In genomic region chr16:23256638-23257037, GRCm38 (mm10) we compare ENCODE assay signal across 23 mouse cellular contexts. TPM values are rescaled to one million over a fixed set of nuclear protein-coding genes. Genes with fewer than 3 reads are reported as not detected.
A peak's percentile ranks its signal among the peaks of the same experiment; 100 is the strongest.
DNase-seq lines count a peak whose midpoint lies in the region; ATAC-seq lines count a peak whose summit lies in the region.
"Had no signal": no experiment of that assay in that cellular context is flagged by ENCODE, and none has a peak within 500 bp of the region (broad histone marks: within the 10 kb centered on the region; RNA-seq: fewer than 3 reads in every experiment).

No protein-coding gene starts in this region.

- peak overlapping the region; percentile 66 for H3K27ac ChIP-seq in forebrain, embryonic 10.5 days
- no peak overlapping the region for H3K27ac ChIP-seq in forebrain, embryonic 16.5 days (ENCODE audit: low read length)
- no peak overlapping the region for H3K27ac ChIP-seq in kidney, embryonic 15.5 days
- peak overlapping the region; percentile 51 for H3K27ac ChIP-seq in limb, embryonic 10.5 days
- H3K27ac ChIP-seq: hindbrain, embryonic 13.5 days; layer of hippocampus, adult 2 months; limb, embryonic 12.5 days; neural tube, embryonic 12.5 days had no signal

- DNase-seq in forebrain, embryonic 10.5 days (ENCODE audit: extremely low spot score, low spot score): no peak
- DNase-seq in kidney, postnatal 36 days: no peak
- peak; percentile 32 for DNase-seq in retina, postnatal 1 day
- DNase-seq in retina, embryonic 14.5 days (ENCODE audit: low spot score): no peak
- no peak for DNase-seq in limb, embryonic 10.5 days (ENCODE audit: low spot score)
- no peak for DNase-seq in spleen, adult 12 weeks (ENCODE audit: low spot score)
- DNase-seq: adrenal gland, postnatal 25 days; cerebellum, postnatal 10 days; gastrocnemius, postnatal 25 days; heart, postnatal 14 days; kidney, adult 11 months; kidney, postnatal 10 days; layer of hippocampus, postnatal 36 days; liver, postnatal 0 days had no signal

- H3K4me1 ChIP-seq in forebrain, embryonic 10.5 days: peaks cover 78% of the 10 kb centered on the region
- peaks cover 33% of the 10 kb centered on the region for H3K4me1 ChIP-seq in forebrain, embryonic 16.5 days (replicated peaks; ENCODE audit: control insufficient read depth, insufficient read depth, low read length)
- peaks cover 42% of the 10 kb centered on the region for H3K4me1 ChIP-seq in kidney, embryonic 15.5 days
- peaks cover 76% of the 10 kb centered on the region for H3K4me1 ChIP-seq in limb, embryonic 10.5 days

- no peaks in the 10 kb centered on the region for H3K9me3 ChIP-seq in forebrain, embryonic 10.5 days
- H3K9me3 ChIP-seq in forebrain, embryonic 16.5 days (ENCODE audit: control insufficient read depth, low read length): no peaks in the 10 kb centered on the region
- no peaks in the 10 kb centered on the region for H3K9me3 ChIP-seq in kidney, embryonic 15.5 days (replicated peaks)
- H3K9me3 ChIP-seq in limb, embryonic 10.5 days (replicated peaks): no peaks in the 10 kb centered on the region
- H3K9me3 ChIP-seq: heart, embryonic 12.5 days; hindbrain, embryonic 13.5 days; limb, embryonic 12.5 days; megakaryocyte, embryonic 14.5 days; neural tube, embryonic 12.5 days had no signal

- no peak for ATAC-seq in forebrain, embryonic 16.5 days
- peak; percentile 52; the same call in 1 of the 2 replicates for ATAC-seq in kidney, embryonic 15.5 days (replicated peaks; ENCODE audit: low FRiP score)
- ATAC-seq: liver, postnatal 0 days had no signal

- H3K36me3 ChIP-seq in forebrain, embryonic 10.5 days (replicated peaks): peaks cover 4% of the 10 kb centered on the region; the same call in 1 of the 2 replicates
- H3K36me3 ChIP-seq in forebrain, embryonic 16.5 days (ENCODE audit: control insufficient read depth, insufficient read depth): no peaks in the 10 kb centered on the region
- no peaks in the 10 kb centered on the region for H3K36me3 ChIP-seq in kidney, embryonic 15.5 days
- H3K36me3 ChIP-seq in limb, embryonic 10.5 days: peaks cover 11% of the 10 kb centered on the region; the same call in 1 of the 2 replicates
- H3K36me3 ChIP-seq: heart, embryonic 12.5 days had no signal

- no peak overlapping the region for H3K4me3 ChIP-seq in forebrain, embryonic 10.5 days
- H3K4me3 ChIP-seq in forebrain, embryonic 16.5 days (replicated peaks; ENCODE audit: low read length): no peak overlapping the region
- no peak overlapping the region for H3K4me3 ChIP-seq in kidney, embryonic 15.5 days (replicated peaks)
- H3K4me3 ChIP-seq in limb, embryonic 10.5 days: no peak overlapping the region
- H3K4me3 ChIP-seq: heart, embryonic 12.5 days; hindbrain, embryonic 13.5 days; layer of hippocampus, adult 2 months; limb, embryonic 12.5 days; megakaryocyte, embryonic 14.5 days; neural tube, embryonic 12.5 days had no signal

- 67% methylated on average over 7 of the region's 7 CpGs for WGBS in forebrain, embryonic 10.5 days
- WGBS in forebrain, embryonic 16.5 days: 63% methylated on average over 7 of the region's 7 CpGs
- 48% methylated on average over 7 of the region's 7 CpGs for WGBS in kidney, embryonic 15.5 days
- WGBS in limb, embryonic 10.5 days: 58% methylated on average over 7 of the region's 7 CpGs

- no peak overlapping the region for H3K4me2 ChIP-seq in forebrain, embryonic 16.5 days (ENCODE audit: low read length)
- no peak overlapping the region for H3K4me2 ChIP-seq in kidney, embryonic 15.5 days
- H3K4me2 ChIP-seq: heart, embryonic 12.5 days; hindbrain, embryonic 13.5 days; limb, embryonic 12.5 days; liver, embryonic 11.5 days; neural tube, embryonic 12.5 days had no signal

- no peak overlapping the region for H3K9ac ChIP-seq in forebrain, embryonic 16.5 days (replicated peaks; ENCODE audit: low read depth, low read length)
- H3K9ac ChIP-seq in kidney, embryonic 15.5 days: no peak overlapping the region
- H3K9ac ChIP-seq: heart, embryonic 12.5 days; hindbrain, embryonic 13.5 days; limb, embryonic 12.5 days; liver, postnatal 0 days; neural tube, embryonic 12.5 days had no signal

- peaks cover 66% of the 10 kb centered on the region for H3K27me3 ChIP-seq in forebrain, embryonic 10.5 days (ENCODE audit: poor library complexity, severe bottlenecking)
- no peaks in the 10 kb centered on the region for H3K27me3 ChIP-seq in forebrain, embryonic 16.5 days (replicated peaks; ENCODE audit: control insufficient read depth, insufficient read depth, low read length)
- no peaks in the 10 kb centered on the region for H3K27me3 ChIP-seq in kidney, embryonic 15.5 days
- no peaks in the 10 kb centered on the region for H3K27me3 ChIP-seq in limb, embryonic 10.5 days (ENCODE audit: low read depth, poor library complexity, severe bottlenecking)
- H3K27me3 ChIP-seq: hindbrain, embryonic 13.5 days; limb, embryonic 12.5 days; neural tube, embryonic 12.5 days had no signal

RNA-seq across cellular contexts. Expression of gene St6gal1, which starts 32.1 kb away (rescaled TPM):
- polyA plus RNA-seq in forebrain, embryonic 10.5 days (2016; fragmentation: Nextera tagmentation; extraction: Ambion mirVana): 18.4 and 19.7 TPM in 2 replicates
- 50.4 and 61.7 TPM in 2 replicates for polyA plus RNA-seq in forebrain, embryonic 16.5 days (2015; fragmentation: Nextera tagmentation; extraction: Ambion mirVana)
- polyA plus RNA-seq in kidney, embryonic 15.5 days (2015; fragmentation: Nextera tagmentation; extraction: Ambion mirVana): 22.6 and 25.5 TPM in 2 replicates
- 23.8 and 26.7 TPM in 2 replicates for polyA plus RNA-seq in limb, embryonic 10.5 days (2016; fragmentation: Nextera tagmentation; extraction: Ambion mirVana)

Comparison
In these comparisons a context has a peak if more than half of its experiments do, and no peak if none do; other contexts are left out.
1. H3K27ac ChIP-seq: peak in forebrain, embryonic 10.5 days (single experiment) and limb, embryonic 10.5 days (single experiment); none in forebrain, embryonic 16.5 days (single experiment) and kidney, embryonic 15.5 days (single experiment).